Mouse (Mus musculus) thymus, adult 2 months (tissue): ENCODE measurements around the gene Gatb. TPM values are rescaled to one million over a fixed set of nuclear protein-coding genes. Genes with fewer than 3 reads are reported as not detected.
"Not testable (repeated sequence)": the region's sequence is repeated elsewhere in the genome, so short reads cannot be mapped to it uniquely, and the experiment has no call there.

Experiments used
- DNase-seq: peaks from one replicate; pipeline ENCODE4 v3.0.0; 2021
- H3K27ac ChIP-seq: fragments of 200-500 bp; 2 replicates; pipeline ENCODE4 v1.5.1; 2012; ENCODE audit warnings: low read length, control low read depth; ENCODE audit not compliant: control insufficient read depth, insufficient read depth
- H3K27me3 ChIP-seq: fragments of 200-500 bp; 2 replicates; pipeline ENCODE4 v1.6.1; 2012; ENCODE audit warnings: mild to moderate bottlenecking, low read length, moderate library complexity, mixed read lengths; ENCODE audit not compliant: control insufficient read depth, insufficient read depth
- H3K36me3 ChIP-seq: fragments of 200-500 bp; 2 replicates; pipeline ENCODE4 v1.6.1; 2012; ENCODE audit warnings: mild to moderate bottlenecking, low read length, moderate library complexity; ENCODE audit not compliant: control insufficient read depth, insufficient read depth
- H3K4me1 ChIP-seq: fragments of 200-500 bp; replicated peaks from 2 replicates; pipeline ENCODE4 v1.6.1; 2012; ENCODE audit warnings: low read length; ENCODE audit not compliant: control insufficient read depth, insufficient read depth
- H3K4me3 ChIP-seq: fragments of 200-500 bp; 2 replicates; pipeline ENCODE4 v1.5.1; 2012; ENCODE audit warnings: mild to moderate bottlenecking, low read length, control low read depth, moderate library complexity; ENCODE audit not compliant: control insufficient read depth, insufficient read depth
- CTCF ChIP-seq: fragments of 200-500 bp; IDR thresholded peaks from 2 replicates; pipeline ENCODE4 v1.5.1; 2012; ENCODE audit warnings: mild to moderate bottlenecking, control low read depth, low read length, moderate library complexity, borderline replicate concordance; ENCODE audit not compliant: control insufficient read depth, poor library complexity, insufficient read depth; ENCODE audit errors: extremely low read depth
- POLR2A ChIP-seq: fragments of 200-500 bp; IDR thresholded peaks from 2 replicates; pipeline ENCODE4 v1.6.1; 2012; ENCODE audit warnings: mild to moderate bottlenecking, low read length, control low read depth, moderate library complexity; ENCODE audit not compliant: control insufficient read depth, poor library complexity, insufficient read depth; ENCODE audit errors: extremely low read depth
- WGBS: fragments of 180-500 bp; shearing (Covaris S2); methylation state at CpG from one replicate; pipeline ENCODE4 v1.1.7; 2018; 5-methylcytosine and 5-hydroxymethylcytosine counted together
- polyA plus RNA-seq: library from polyadenylated mRNA; depleted of rRNA; stranded (reverse); fragments of >200 nt; gene quantifications from 2 replicates; pipeline ENCODE4 v1.2.3, GENCODE M21; 2012

The Gatb gene
- polyA plus RNA-seq, 1 experiment: 4.8 TPM

GRCm38 (mm10) chr3:85542765-85543164 lies 31.2 kb upstream of the Gatb start:
- Histone ChIP-seq H3K4me1 (no peaks in the 10 kb centered on the region), H3K27me3 (no peaks in the 10 kb centered on the region), H3K4me3 (no peak overlapping the region), H3K27ac (no peak overlapping the region), H3K36me3 (no peaks in the 10 kb centered on the region)
- TF ChIP-seq CTCF (no peak), POLR2A (no peak)
- WGBS: 6% methylated on average over 3 of the region's 3 CpGs
- no peak for DNase-seq

- no peaks in the 10 kb centered on the region for H3K27me3 ChIP-seq
- H3K4me3 ChIP-seq: no peak overlapping the region
- H3K36me3 ChIP-seq: no peaks in the 10 kb centered on the region
- no peaks in the 10 kb centered on the region for H3K4me1 ChIP-seq
- no peak overlapping the region for H3K27ac ChIP-seq
- WGBS: 75% methylated on average over 2 of the region's 2 CpGs
- TF ChIP-seq CTCF (no peak), POLR2A (no peak)
- DNase-seq: peak; percentile 3
Observed at GRCm38 (mm10) chr3:85543652-85544051, 30.3 kb upstream of the Gatb start.

- no peak for DNase-seq
- Histone ChIP-seq H3K4me3 (no peak overlapping the region), H3K36me3 (no peaks in the 10 kb centered on the region), H3K27me3 (no peaks in the 10 kb centered on the region), H3K4me1 (no peaks in the 10 kb centered on the region), H3K27ac (no peak overlapping the region)
- WGBS: 93% methylated on average over 4 of the region's 4 CpGs
- TF ChIP-seq CTCF (no peak), POLR2A (no peak)
Observed at GRCm38 (mm10) chr3:85550312-85550711, 23.6 kb upstream of the Gatb start.

GRCm38 (mm10) chr3:85551352-85551751 lies 22.6 kb upstream of the Gatb start:
- TF ChIP-seq POLR2A: no peak
- TF ChIP-seq CTCF: no peak
- Histone ChIP-seq H3K27ac (no peak overlapping the region), H3K36me3 (no peaks in the 10 kb centered on the region), H3K4me1 (no peaks in the 10 kb centered on the region), H3K4me3 (no peak overlapping the region), H3K27me3 (no peaks in the 10 kb centered on the region)
- 95% methylated on average over 2 of the region's 2 CpGs for WGBS
- DNase-seq: no peak

GRCm38 (mm10) chr3:85553731-85554277 lies 20.1 kb upstream of the Gatb start:
- 94% methylated on average over 6 of the region's 6 CpGs for WGBS
- H3K27ac ChIP-seq: no peak overlapping the region

GRCm38 (mm10) chr3:85564603-85565002 lies 9.3 kb upstream of the Gatb start:
- H3K27ac ChIP-seq: no peak overlapping the region
- no peak overlapping the region for H3K4me3 ChIP-seq
- H3K36me3 ChIP-seq: no peaks in the 10 kb centered on the region
- no peaks in the 10 kb centered on the region for H3K27me3 ChIP-seq
- no peaks in the 10 kb centered on the region for H3K4me1 ChIP-seq
- TF ChIP-seq CTCF: no peak
- no peak for TF ChIP-seq POLR2A
- no peak for DNase-seq
- WGBS: 89% methylated on average over 2 of the region's 2 CpGs

More at GRCm38 (mm10) chr3:85553731-85554277, 20.1 kb upstream of the Gatb start:
- Histone ChIP-seq H3K4me1 (no peaks in the 10 kb centered on the region), H3K27me3 (no peaks in the 10 kb centered on the region), H3K4me3 (no peak overlapping the region), H3K36me3 (no peaks in the 10 kb centered on the region)
- no peak for DNase-seq
- TF ChIP-seq CTCF: no peak

GRCm38 (mm10) chr3:85571276-85571675 lies 2.6 kb upstream of the Gatb start:
- 73% methylated on average over 2 of the region's 2 CpGs for WGBS
- Histone ChIP-seq H3K27ac (no peak overlapping the region), H3K36me3 (no peaks in the 10 kb centered on the region), H3K4me3 (no peak overlapping the region), H3K4me1 (peaks cover 3% of the 10 kb centered on the region; the same call in 1 of the 2 replicates), H3K27me3 (no peaks in the 10 kb centered on the region)
- no peak for TF ChIP-seq CTCF
- no peak for TF ChIP-seq POLR2A
- peak; percentile 18 for DNase-seq

GRCm38 (mm10) chr3:85572502-85572901 lies 1.4 kb upstream of the Gatb start:
- not testable (repeated sequence) for H3K27ac ChIP-seq, DNase-seq, H3K36me3 ChIP-seq, H3K4me3 ChIP-seq, H3K4me1 ChIP-seq, H3K27me3 ChIP-seq
- WGBS: 93% methylated on average over 8 of the region's 8 CpGs
